Mouse (Mus musculus): ENCODE data around the gene Jam3. TPM values are rescaled to one million over a fixed set of nuclear protein-coding genes. Genes with fewer than 3 reads are reported as not detected.

Gene Jam3
- polyA plus RNA-seq, 1 experiment from 2014 or later = 82.3 TPM

- no peak overlapping the region for H3K27ac ChIP-seq
These were observed 19.8 kb downstream of the Jam3 start for GRCm38 (mm10) chr9:27135372-27135771.

GRCm38 (mm10) chr9:27134410-27134809 lies 20.8 kb downstream of the Jam3 start:
- Histone ChIP-seq H3K9ac (no peak overlapping the region), H3K36me3 (no peaks in the 10 kb centered on the region), H3K4me3 (replicated peaks) (no peak overlapping the region), H3K9me3 (replicated peaks) (no peaks in the 10 kb centered on the region), H3K4me2 (no peak overlapping the region), H3K4me1 (no peaks in the 10 kb centered on the region), H3K27me3 (no peaks in the 10 kb centered on the region), H3K27ac (no peak overlapping the region)
- 80% methylated on average over 1 of the region's 1 CpGs for WGBS
- no peak for ATAC-seq (replicated peaks; ENCODE audit: low FRiP score)

More at GRCm38 (mm10) chr9:27135372-27135771, 19.8 kb downstream of the Jam3 start:
- WGBS = 91% methylated on average over 7 of the region's 7 CpGs
- H3K27me3 ChIP-seq = no peaks in the 10 kb centered on the region
- peaks cover 5% of the 10 kb centered on the region; the same call in 1 of the 2 replicates for H3K36me3 ChIP-seq
- no peak overlapping the region for H3K9ac ChIP-seq
- H3K4me3 ChIP-seq (replicated peaks) = no peak overlapping the region
- H3K4me1 ChIP-seq = no peaks in the 10 kb centered on the region
- H3K4me2 ChIP-seq = no peak overlapping the region
- no peak for ATAC-seq (replicated peaks; ENCODE audit: low FRiP score)
- no peaks in the 10 kb centered on the region for H3K9me3 ChIP-seq (replicated peaks)

GRCm38 (mm10) chr9:27128629-27129028 lies 26.6 kb downstream of the Jam3 start:
- Histone ChIP-seq H3K27me3 (no peaks in the 10 kb centered on the region), H3K9ac (no peak overlapping the region), H3K4me2 (no peak overlapping the region), H3K4me3 (replicated peaks) (no peak overlapping the region), H3K27ac (no peak overlapping the region), H3K9me3 (replicated peaks) (no peaks in the 10 kb centered on the region), H3K4me1 (0 out of 2 replicates have a peak, but pooled peaks cover 8% of the 10 kb centered on the region), H3K36me3 (no peaks in the 10 kb centered on the region)
- 41% methylated on average over 4 of the region's 4 CpGs for WGBS
- ATAC-seq (replicated peaks; ENCODE audit: low FRiP score) = no peak

- ATAC-seq (replicated peaks; ENCODE audit: low FRiP score) = no peak
- H3K4me3 ChIP-seq (replicated peaks) = no peak overlapping the region
- 94% methylated on average over 6 of the region's 6 CpGs for WGBS
These were observed 28.7 kb downstream of the Jam3 start for GRCm38 (mm10) chr9:27126543-27126942.

GRCm38 (mm10) chr9:27125450-27125849 lies 29.8 kb downstream of the Jam3 start:
- Histone ChIP-seq H3K4me1 (0 out of 2 replicates have a peak, but pooled peaks cover 8% of the 10 kb centered on the region), H3K27me3 (no peaks in the 10 kb centered on the region), H3K9ac (no peak overlapping the region), H3K27ac (no peak overlapping the region), H3K36me3 (no peaks in the 10 kb centered on the region), H3K4me3 (replicated peaks) (no peak overlapping the region), H3K4me2 (no peak overlapping the region), H3K9me3 (replicated peaks) (no peaks in the 10 kb centered on the region)
- ATAC-seq (replicated peaks; ENCODE audit: low FRiP score) = no peak
- WGBS = 72% methylated on average over 6 of the region's 6 CpGs

More at GRCm38 (mm10) chr9:27126543-27126942, 28.7 kb downstream of the Jam3 start:
- Histone ChIP-seq H3K27ac (no peak overlapping the region), H3K4me2 (no peak overlapping the region), H3K9me3 (replicated peaks) (no peaks in the 10 kb centered on the region), H3K27me3 (no peaks in the 10 kb centered on the region), H3K9ac (no peak overlapping the region), H3K4me1 (0 out of 2 replicates have a peak, but pooled peaks cover 8% of the 10 kb centered on the region), H3K36me3 (no peaks in the 10 kb centered on the region)

- H3K27me3 ChIP-seq = no peaks in the 10 kb centered on the region
- H3K4me1 ChIP-seq = 0 out of 2 replicates have a peak, but pooled peaks cover 8% of the 10 kb centered on the region
- no peak overlapping the region for H3K4me3 ChIP-seq (replicated peaks)
- H3K36me3 ChIP-seq = no peaks in the 10 kb centered on the region
- no peak overlapping the region for H3K9ac ChIP-seq
- H3K27ac ChIP-seq = no peak overlapping the region
- no peak for ATAC-seq (replicated peaks; ENCODE audit: low FRiP score)
- H3K4me2 ChIP-seq = no peak overlapping the region
- H3K9me3 ChIP-seq (replicated peaks) = no peaks in the 10 kb centered on the region
- whole genome bisulfite sequencing = 75% methylated on average over 2 of the region's 2 CpGs
These were observed 31.3 kb downstream of the Jam3 start for GRCm38 (mm10) chr9:27123947-27124346.

- no peak overlapping the region for H3K4me3 ChIP-seq (replicated peaks)
- ATAC-seq (replicated peaks; ENCODE audit: low FRiP score) = no peak
- no peak overlapping the region for H3K9ac ChIP-seq
- 88% methylated on average over 4 of the region's 4 CpGs for WGBS
- H3K4me2 ChIP-seq = no peak overlapping the region
- H3K36me3 ChIP-seq = no peaks in the 10 kb centered on the region
- no peaks in the 10 kb centered on the region for H3K9me3 ChIP-seq (replicated peaks)
- H3K27ac ChIP-seq = no peak overlapping the region
- H3K27me3 ChIP-seq = no peaks in the 10 kb centered on the region
- 0 out of 2 replicates have a peak, but pooled peaks cover 4% of the 10 kb centered on the region for H3K4me1 ChIP-seq
These were observed 32.3 kb downstream of the Jam3 start for GRCm38 (mm10) chr9:27122963-27123362.

- 0 out of 2 replicates have a peak, but pooled peaks cover 4% of the 10 kb centered on the region for H3K4me1 ChIP-seq
- no peak overlapping the region for H3K4me2 ChIP-seq
- no peak overlapping the region for H3K4me3 ChIP-seq (replicated peaks)
- H3K27ac ChIP-seq = no peak overlapping the region
- no peak for ATAC-seq (replicated peaks; ENCODE audit: low FRiP score)
- no peaks in the 10 kb centered on the region for H3K9me3 ChIP-seq (replicated peaks)
- H3K27me3 ChIP-seq = no peaks in the 10 kb centered on the region
- H3K36me3 ChIP-seq = no peaks in the 10 kb centered on the region
- WGBS = 93% methylated on average over 4 of the region's 4 CpGs
- no peak overlapping the region for H3K9ac ChIP-seq
These were observed 33.1 kb downstream of the Jam3 start for GRCm38 (mm10) chr9:27122076-27122475.

DNA sequence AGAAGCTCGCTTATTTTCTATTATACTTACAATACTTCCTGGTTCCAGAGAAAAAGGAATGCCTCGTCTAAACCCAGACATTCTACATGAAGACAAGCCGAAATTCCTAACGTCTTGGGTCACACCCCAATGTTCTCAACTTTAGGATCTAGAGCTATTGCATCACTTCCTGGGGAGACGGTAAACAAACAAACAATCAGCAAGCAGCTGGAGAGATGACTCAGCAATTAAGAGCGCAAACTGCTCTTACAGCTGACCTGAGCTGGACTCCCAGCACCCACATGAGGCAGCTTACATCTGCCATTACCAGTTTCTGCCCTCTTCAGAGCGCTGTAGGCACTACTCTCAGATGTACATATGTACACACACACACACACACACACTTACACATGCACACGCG lies 34.0 kb downstream of the Jam3 start:
- Histone ChIP-seq H3K9ac (no peak overlapping the region), H3K27ac (no peak overlapping the region), H3K4me1 (0 out of 2 replicates have a peak, but pooled peaks cover 4% of the 10 kb centered on the region), H3K36me3 (no peaks in the 10 kb centered on the region), H3K27me3 (no peaks in the 10 kb centered on the region), H3K4me3 (replicated peaks) (no peak overlapping the region), H3K9me3 (replicated peaks) (no peaks in the 10 kb centered on the region), H3K4me2 (no peak overlapping the region)
- 82% methylated on average over 9 of the region's 9 CpGs for WGBS
- no peak for ATAC-seq (replicated peaks; ENCODE audit: low FRiP score)

- H3K4me1 ChIP-seq = 0 out of 2 replicates have a peak, but pooled peaks cover 12% of the 10 kb centered on the region
- no peaks in the 10 kb centered on the region for H3K36me3 ChIP-seq
- no peaks in the 10 kb centered on the region for H3K9me3 ChIP-seq (replicated peaks)
- no peak overlapping the region for H3K27ac ChIP-seq
- H3K27me3 ChIP-seq = no peaks in the 10 kb centered on the region
- no peak overlapping the region for H3K4me3 ChIP-seq (replicated peaks)
- 90% methylated on average over 3 of the region's 3 CpGs for WGBS
- ATAC-seq (replicated peaks; ENCODE audit: low FRiP score) = no peak
- no peak overlapping the region for H3K9ac ChIP-seq
- H3K4me2 ChIP-seq = no peak overlapping the region
These were observed 43.5 kb downstream of the Jam3 start for GRCm38 (mm10) chr9:27111756-27112155.

- ATAC-seq (replicated peaks; ENCODE audit: low FRiP score) = no peak
- H3K9ac ChIP-seq = no peak overlapping the region
- H3K27ac ChIP-seq = peak overlapping the region; percentile 75; the same call in 1 of the 2 replicates
These were observed 44.5 kb downstream of the Jam3 start for GRCm38 (mm10) chr9:27110681-27111080.

GRCm38 (mm10) chr9:27109533-27110514 lies 45.4 kb downstream of the Jam3 start:
- H3K36me3 ChIP-seq = no peaks in the 10 kb centered on the region
- WGBS = 75% methylated on average over 22 of the region's 22 CpGs
- no peaks in the 10 kb centered on the region for H3K9me3 ChIP-seq (replicated peaks)
- no peak overlapping the region for H3K9ac ChIP-seq
- H3K27me3 ChIP-seq = no peaks in the 10 kb centered on the region
- 0 out of 2 replicates have a peak, but pooled peaks cover 12% of the 10 kb centered on the region for H3K4me1 ChIP-seq
- peak; percentile 34; the same call in 1 of the 2 replicates for ATAC-seq (replicated peaks; ENCODE audit: low FRiP score)
- H3K27ac ChIP-seq = peak overlapping the region; percentile 75
- no peak overlapping the region for H3K4me2 ChIP-seq
- no peak overlapping the region for H3K4me3 ChIP-seq (replicated peaks)

More at GRCm38 (mm10) chr9:27110681-27111080, 44.5 kb downstream of the Jam3 start:
- H3K4me2 ChIP-seq = no peak overlapping the region
- H3K36me3 ChIP-seq = no peaks in the 10 kb centered on the region
- no peak overlapping the region for H3K4me3 ChIP-seq (replicated peaks)
- H3K27me3 ChIP-seq = no peaks in the 10 kb centered on the region
- 58% methylated on average over 5 of the region's 5 CpGs for WGBS
- H3K9me3 ChIP-seq (replicated peaks) = no peaks in the 10 kb centered on the region
- H3K4me1 ChIP-seq = 0 out of 2 replicates have a peak, but pooled peaks cover 12% of the 10 kb centered on the region
